Mouse (Mus musculus) lung, adult 2 months (tissue): Measurements from ENCODE around the gene Mdm2.

Experiments used
- CTCF ChIP-seq: fragments of 200-500 bp; IDR thresholded peaks from 2 replicates; pipeline ENCODE4 v1.5.1; 2011; ENCODE audit warnings: mild to moderate bottlenecking, low read length, control low read depth; ENCODE audit not compliant: insufficient read depth
- POLR2A ChIP-seq: fragments of 200-500 bp; IDR thresholded peaks from 2 replicates; pipeline ENCODE4 v1.6.1; 2011; ENCODE audit warnings: low read depth, mild to moderate bottlenecking, control low read depth, low read length, borderline replicate concordance; ENCODE audit errors: extremely low read depth

- no peak for TF ChIP-seq CTCF
- no peak for TF ChIP-seq POLR2A
Measured at GRCm38 (mm10) chr10:117739648-117739948, 29.0 kb upstream of the Mdm2 start.
